Mouse (Mus musculus) embryo, embryonic 11 days (tissue): ENCODE measurements at regions not wholly inside any gene's neighbourhood (a gene's known extent, or its start where the extent isn't known, plus 50 kb on each side); places are given as distances from the start of the nearest gene placed in this dataset.

ENCODE experiments used
- DNase-seq: peaks from one replicate; pipeline ENCODE4 v3.0.0-alpha.2; 2015

DNA sequence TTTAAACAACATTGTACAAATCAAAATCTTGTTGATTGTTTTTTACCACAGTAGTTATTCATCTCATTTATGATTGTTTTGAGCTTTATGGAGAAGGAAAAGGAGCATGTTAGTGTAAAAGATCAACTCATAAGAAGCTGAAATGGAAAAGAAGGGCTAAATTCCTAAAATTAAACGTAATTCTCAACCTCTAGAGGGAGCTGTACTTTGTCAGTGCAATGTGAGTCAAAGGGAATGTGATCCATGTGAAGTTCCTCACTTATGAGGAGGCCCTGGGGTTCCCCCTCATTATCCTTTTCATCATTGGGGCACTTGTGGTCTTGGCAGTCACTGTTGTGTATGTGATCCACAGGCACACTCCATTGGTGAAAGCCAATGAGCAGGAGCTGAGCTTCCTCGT is 54.0 kb upstream of the Vmn2r7 start:
- DNase-seq = no peak

DNA sequence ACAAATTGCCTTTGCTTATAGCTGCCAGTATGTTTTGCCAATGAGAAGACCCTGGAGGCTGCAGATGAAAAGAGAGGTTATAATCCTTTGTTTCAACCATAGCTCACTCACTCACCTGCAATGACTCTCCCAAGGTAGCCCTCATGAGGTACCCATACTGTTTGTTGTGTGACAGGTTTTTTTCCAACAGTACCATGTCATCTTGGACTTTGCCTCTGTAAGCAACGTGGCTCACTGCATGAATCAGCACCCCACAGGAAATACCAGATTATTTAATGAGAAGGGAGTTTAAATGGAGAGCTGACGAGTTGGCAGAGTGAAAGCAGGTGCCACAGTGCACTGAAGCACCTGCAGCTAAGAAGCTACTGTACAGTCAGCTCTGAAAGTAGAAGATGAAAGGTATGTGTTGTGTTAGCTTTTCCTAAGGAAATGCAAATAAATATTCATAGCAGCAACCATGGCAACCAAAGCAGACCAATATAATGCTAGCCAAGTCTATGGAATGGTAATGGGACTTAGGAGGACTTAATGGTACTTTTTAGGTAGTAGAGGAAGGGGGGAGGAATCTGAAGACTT is 56.8 kb upstream of the Vmn2r7 start:
- DNase-seq = no peak

DNA sequence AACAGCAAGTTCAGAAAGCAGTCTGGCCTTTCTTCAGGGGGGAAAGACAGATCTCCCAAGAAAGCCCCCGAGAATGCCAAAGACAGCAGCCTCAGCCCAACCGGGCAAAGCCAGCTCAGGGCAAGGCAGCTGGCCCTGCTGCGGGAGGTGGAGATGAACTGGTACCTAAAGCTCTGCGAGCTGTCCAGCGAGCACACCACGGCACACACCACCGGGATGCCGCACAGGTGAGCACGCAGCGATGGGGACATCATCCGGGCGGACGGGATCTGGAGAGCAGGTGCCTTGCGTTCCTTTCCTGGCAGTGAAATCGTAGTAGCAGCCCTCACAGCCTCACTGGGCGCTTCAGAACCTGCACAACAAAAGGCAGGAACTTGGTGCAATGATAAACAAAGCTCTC is 104.7 kb upstream of the Vmn2r7 start:
- peak; percentile 10 for DNase-seq

DNA sequence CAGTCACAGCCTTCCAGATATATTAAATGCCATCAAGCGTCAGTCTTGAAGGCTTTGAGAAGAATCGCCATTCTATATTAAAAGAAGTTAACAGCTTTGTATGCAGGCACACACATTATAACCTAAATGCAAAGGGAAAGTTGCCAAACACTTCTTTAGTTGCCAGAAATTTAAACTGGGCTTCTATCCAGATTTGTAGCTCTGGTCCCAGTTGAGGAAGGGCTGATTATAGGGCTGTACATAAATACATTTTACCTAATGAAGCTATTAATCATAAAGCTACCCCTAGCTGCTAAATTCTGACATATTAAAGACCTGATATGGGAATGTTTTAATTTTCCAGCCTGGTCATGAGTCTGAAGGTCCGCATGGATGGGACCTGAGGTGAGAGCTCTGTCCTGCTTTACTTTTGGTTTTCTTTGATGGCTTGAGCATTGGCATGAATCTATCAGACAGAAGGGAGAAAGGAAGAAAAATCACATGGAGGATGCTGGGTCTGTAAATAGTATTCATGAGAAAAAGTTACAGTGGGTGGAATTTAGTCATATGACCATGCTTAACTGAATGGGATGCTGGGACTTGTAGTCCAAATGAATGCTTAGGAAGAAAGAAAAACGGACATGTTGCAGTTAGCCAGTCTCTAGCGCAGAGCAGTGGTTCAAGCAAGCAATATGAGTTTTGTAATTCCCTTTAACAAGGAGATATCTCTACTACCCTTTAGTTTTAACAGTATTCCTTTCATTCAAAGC is 120.3 kb upstream of the Vmn2r7 start:
- DNase-seq = no peak

DNA sequence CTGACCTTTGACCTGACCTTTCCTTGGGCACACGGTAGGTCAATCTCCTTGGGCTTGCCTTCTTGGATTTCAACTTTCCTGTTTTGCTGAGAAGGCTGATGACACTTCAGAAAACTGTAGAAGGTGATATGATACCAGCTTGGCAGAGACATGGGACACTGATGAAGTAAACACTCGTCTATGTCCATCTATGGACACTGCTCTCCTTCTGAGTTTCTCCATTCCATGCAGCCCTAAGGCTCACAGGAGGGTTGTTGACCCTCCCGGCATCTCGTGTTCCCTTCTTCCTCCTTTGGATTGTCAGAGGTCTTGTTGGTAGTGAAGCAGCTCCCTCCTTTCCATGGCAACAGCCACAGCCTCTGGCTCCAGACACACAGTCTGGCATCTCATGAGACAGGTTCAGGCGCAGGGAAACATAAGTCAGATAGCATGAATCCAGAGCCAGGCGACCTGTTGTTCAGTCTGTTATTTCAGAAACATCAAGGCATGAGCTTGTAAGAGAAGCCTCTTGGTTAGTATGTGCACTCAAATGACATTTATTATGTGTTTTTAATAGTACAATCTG is 120.9 kb upstream of the Vmn2r7 start:
- DNase-seq = peak; percentile 9

DNA sequence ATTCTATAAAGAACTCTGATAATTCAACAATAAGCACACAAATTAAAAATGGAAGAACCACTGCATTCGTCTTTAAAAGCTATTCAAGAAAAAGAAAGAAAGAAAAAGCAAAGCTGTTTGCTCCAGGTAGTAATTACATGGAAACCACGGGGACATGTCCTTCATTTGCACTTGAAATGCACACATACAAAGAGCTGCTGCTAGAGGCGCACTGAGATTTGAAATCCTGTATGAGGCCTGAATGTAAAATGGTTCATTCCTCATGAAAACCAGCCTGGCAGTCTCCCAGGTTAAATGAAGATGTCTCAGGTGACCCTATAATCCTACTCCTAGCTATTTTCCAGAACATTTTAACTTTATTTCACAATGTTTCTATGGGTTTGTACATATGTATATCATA is 123.7 kb upstream of the Vmn2r7 start:
- no peak for DNase-seq

DNA sequence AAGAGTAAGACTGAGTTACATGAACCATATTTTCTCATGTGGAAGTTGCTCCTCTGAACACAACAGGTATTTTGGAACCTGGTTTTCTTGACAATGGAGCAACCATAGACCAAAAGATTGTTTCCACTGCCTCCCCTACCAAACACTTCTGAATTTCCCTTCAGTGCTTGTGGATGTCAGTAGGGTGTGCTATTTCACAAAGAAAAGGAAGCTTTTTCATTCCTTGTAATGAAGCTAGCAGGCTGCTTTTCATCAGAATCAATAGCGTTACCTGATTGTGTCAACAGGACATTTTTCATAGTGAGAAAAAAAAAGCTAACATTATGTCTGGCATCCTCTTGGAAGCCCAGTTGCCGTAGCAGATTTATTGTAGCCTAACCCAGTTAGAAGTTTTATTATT is 124.8 kb upstream of the Kcnab1 start:
- peak; percentile 32 for DNase-seq

DNA sequence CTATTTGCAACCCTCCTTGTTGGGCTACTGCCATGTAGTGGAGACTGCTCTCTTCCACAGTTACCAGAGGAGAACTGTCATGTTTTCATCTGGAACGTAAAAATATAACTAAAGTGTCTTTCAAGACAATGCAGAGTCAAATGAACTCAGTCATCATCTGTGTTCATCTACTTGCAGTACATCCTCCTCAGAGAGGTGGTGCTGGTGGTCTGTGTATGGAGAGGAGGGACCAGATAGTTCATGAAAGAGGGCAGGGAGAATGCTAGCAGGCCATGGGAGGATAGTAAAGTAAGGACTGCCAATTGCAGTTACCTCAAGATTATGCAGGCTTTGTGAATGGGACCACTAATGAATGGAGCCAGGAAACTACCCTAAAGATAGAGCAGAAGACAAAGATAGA is 121.5 kb upstream of the Kcnab1 start:
- DNase-seq = no peak

DNA sequence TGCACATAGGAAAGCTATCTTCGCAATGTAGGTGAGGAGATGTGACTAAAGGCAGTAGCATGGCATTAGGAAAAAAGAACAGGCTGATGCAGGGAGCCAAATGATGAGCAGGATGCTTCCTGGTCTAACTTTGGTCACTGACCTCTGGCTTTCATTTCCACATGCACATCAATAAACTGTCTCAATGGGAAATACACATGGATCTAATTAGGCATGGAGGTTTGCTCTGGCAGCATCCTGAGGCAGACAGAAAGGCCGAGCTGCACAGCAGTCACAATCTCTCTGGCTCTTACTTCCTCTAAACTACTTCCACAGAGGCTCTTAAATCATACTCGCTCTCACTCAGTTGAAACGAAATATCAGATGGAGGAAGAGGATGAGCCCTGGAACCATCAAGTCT is 112.7 kb upstream of the Kcnab1 start:
- peak; percentile 57 for DNase-seq

DNA sequence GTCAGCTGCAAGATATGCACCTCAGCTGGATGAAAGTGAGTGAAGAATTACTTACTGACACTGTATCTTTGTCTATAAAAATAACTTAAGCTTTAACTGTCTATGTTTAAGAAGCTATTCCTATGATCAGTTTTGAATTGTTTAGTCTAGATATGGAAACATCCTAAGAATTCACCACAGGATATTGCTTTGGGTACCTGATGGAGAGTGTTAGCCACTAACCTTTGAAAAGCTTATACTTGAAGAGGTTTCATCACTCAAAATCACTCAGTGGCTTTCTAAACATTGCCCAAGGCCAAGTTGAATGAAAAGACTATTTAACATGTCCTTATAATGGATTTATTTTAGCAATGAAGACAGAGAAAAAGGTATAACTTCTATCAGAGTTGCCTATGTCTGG is 111.6 kb upstream of the Kcnab1 start:
- DNase-seq = no peak

DNA sequence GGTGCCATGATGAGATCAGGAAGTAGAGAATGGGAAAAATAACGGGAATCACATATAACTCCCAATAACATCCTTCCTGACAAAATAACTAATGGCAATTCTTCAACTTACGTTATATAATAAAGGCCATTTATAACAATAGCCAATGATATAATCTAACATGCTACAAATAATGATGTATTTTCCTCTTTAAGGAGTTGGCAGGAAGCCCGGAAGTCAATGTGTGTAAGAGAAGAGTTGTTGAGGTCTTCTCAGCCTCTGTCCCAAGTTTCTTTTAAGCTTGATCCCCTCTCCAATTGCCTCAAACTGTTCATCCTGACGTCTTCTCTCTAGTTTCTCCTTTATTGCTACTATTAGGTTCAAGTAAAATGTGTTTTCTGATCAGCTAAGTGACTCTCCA is 108.1 kb upstream of the Kcnab1 start:
- no peak for DNase-seq

DNA sequence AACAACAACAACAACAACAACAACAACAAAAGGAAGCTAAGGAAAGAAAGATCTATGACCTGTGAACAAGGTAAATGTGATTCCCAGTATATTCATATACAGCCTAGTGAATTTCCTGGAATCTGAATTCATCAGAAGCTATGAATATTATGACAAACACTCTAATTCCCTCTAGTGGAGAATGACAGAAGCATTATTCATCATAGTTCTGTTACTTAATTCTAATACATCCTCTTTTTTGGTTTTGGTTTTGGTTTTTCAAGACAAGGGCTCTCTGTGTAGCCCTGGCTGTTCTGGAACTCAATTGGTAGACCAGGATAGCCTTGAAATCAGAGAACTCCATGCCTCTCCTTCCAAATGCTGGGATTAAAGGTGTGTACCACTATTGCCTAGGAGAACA is 106.6 kb upstream of the Kcnab1 start:
- DNase-seq = no peak

DNA sequence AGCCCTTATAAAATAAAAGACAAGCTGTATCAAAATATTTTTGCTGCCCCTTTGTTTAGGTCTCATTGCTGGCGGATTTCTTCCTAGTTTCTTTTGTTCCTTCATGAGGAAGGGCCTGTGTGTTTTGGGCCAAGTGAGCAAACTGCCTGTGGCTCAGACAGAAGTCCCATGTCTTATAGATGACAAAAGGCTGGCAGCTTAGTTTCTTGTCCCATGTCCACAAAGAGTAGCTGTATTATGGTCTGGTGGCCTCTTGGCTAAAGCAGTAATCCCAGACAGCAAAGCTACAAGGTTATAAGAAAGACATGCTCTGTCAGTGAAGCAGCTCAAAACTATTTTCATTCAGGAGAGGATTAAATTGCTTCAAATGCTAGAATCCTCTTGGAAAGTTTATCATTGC is 103.1 kb upstream of the Kcnab1 start:
- no peak for DNase-seq

DNA sequence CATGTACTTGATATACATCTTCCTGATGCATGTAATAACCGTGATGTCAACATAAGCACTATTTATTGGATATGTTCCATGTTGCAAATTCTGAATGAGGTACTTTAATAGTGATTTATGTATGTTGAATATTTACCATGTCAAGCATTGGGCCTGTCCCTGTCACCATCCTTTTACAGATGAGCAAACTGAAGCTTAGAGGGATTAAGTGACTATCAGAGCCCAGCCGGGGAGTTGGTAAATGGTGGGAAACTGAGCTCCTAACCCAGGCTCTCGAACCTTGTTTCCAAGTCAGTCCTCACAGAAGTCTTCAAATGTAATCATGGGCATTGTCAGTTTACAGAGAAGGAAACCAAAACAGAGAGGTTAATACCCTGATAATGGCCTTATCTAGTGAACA is 102.6 kb upstream of the Kcnab1 start:
- DNase-seq = no peak

DNA sequence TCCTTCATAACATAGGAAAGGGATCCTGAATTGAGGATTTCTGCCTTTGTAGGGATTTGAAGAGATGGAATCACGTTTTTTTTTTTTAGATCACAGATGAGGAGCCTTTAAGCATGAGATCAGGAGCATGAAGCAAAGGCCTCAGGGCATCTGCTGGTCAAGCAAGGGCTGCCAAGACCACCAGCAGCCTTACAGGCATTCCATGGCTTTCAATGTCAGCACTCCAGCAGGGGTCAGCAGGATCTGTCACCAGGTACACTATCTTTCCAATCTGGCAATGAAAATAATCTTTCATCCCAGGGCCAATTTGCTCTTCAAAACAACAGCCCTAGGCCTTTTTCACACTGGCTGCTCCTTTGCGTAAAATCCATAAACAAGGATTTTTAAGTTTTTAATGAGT is 85.3 kb upstream of the Kcnab1 start:
- DNase-seq = no peak

DNA sequence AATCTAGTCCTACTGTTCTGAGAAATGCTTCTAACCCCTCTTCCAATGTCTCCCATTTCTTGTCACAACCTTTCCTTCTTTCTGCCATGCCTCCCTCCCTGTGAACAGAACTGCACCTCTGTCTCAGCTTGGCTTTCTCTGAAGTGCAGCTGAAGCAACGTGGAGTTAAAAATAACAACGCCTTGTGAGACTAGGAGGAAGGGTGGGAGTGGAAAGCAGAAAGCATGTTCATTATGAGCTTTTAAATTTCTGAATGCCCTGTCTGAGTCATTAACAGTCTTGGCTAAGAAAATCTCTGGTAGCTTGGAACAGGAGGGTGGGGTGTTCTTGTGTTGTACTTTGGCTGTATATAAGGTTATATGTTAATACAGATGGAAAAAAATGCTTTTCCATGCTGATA is 71.6 kb upstream of the Kcnab1 start:
- DNase-seq = no peak

DNA sequence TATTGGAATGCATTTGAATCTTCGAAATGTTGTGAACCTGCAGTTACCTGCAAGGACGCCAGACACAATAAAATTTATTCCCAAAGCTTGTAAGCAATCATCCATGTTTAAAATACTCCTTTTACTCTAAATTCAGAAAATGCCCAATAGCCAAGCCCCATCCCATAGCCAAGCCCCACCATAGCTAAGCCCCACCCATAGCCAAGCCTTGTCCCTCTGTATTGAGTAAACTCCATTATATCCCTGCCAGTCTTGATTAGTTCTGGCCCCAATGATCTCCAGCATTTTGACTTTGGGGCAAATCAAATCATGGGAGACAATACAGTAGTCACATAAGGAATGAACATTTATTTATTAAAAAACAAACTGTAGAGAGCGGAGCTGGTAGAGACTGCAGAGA is 61.3 kb upstream of the Kcnab1 start:
- DNase-seq = no peak

DNA sequence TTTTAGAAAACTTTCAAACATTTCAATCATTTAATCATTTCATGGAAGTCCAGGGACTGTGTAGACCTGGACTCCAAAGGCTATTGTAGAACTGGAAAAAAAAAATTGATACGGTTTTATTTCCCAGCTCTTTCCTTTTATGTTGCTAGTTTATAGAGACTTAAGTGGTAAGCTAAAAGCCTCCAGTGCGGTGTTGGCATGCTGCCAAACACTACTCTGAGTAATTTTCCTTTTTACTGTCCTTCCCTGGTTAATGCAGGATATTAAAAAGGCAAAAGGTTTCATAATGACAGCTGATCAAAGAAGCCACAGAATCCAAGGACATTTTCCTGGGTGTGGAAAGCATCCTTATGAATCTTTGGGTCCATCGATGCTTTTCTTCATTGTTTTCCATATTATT is 53.8 kb upstream of the Kcnab1 start:
- DNase-seq = peak; percentile 8
